Mouse (Mus musculus) forebrain, embryonic 11.5 days (tissue): ENCODE measurements around the gene Ntng1. TPM values are rescaled to one million over a fixed set of nuclear protein-coding genes. Genes with fewer than 3 reads are reported as not detected.

ENCODE experiments used
- ATAC-seq: fragments of 200-750 bp; cut with Nextera tagmentation; replicated peaks from 2 replicates; pipeline ENCODE4 v1.8.0; 2017; ENCODE audit warnings: moderate TSS enrichment; ENCODE audit not compliant: low FRiP score
- DNase-seq: peaks from one replicate; pipeline ENCODE4 v3.0.0-alpha.2; 2017; ENCODE audit warnings: low spot score
- H3K27ac ChIP-seq: fragments of 300-500 bp; sonication (generic); 2 replicates; pipeline ENCODE4 v1.5.1; 2014; ENCODE audit warnings: low read depth, low read length
- H3K27me3 ChIP-seq: fragments of 300-500 bp; sonication (generic); 2 replicates; pipeline ENCODE4 v1.6.1; 2014; ENCODE audit warnings: mild to moderate bottlenecking, low read length, mixed read lengths; ENCODE audit not compliant: control insufficient read depth, insufficient read depth
- H3K36me3 ChIP-seq: fragments of 300-500 bp; sonication (generic); 2 replicates; pipeline ENCODE4 v1.6.1; 2014; ENCODE audit warnings: mild to moderate bottlenecking, low read length, moderate library complexity, mixed read lengths; ENCODE audit not compliant: control insufficient read depth, insufficient read depth
- H3K4me1 ChIP-seq: fragments of 300-500 bp; sonication (generic); replicated peaks from 2 replicates; pipeline ENCODE4 v1.6.1; 2014; ENCODE audit warnings: low read length, mixed read lengths; ENCODE audit not compliant: control insufficient read depth, insufficient read depth
- H3K4me2 ChIP-seq: fragments of 300-500 bp; sonication (generic); 2 replicates; pipeline ENCODE4 v1.6.1; 2014; ENCODE audit warnings: low read depth, mild to moderate bottlenecking, low read length, moderate library complexity, mixed read lengths; ENCODE audit not compliant: severe bottlenecking
- H3K4me3 ChIP-seq: fragments of 300-500 bp; sonication (generic); 2 replicates; pipeline ENCODE4 v1.5.1; 2014; ENCODE audit warnings: low read depth, low read length
- H3K9ac ChIP-seq: fragments of 300-500 bp; sonication (generic); 2 replicates; pipeline ENCODE4 v1.6.1; 2014; ENCODE audit warnings: low read length
- H3K9me3 ChIP-seq: fragments of 300-500 bp; sonication (generic); 2 replicates; pipeline ENCODE4 v1.6.1; 2016; ENCODE audit warnings: low read length, mixed read lengths; ENCODE audit not compliant: control insufficient read depth
- WGBS: fragments of 180-500 bp; shearing (Covaris S2); extraction: QIAGEN DNeasy Blood & Tissue Kit; methylation state at CpG from one replicate; pipeline ENCODE4 v1.1.7; 2014; 5-methylcytosine and 5-hydroxymethylcytosine counted together
- polyA plus RNA-seq: library from polyadenylated mRNA; unstranded; fragments of >200 nt; fragmentation: Nextera tagmentation; extraction: Ambion mirVana; gene quantifications from 2 replicates; pipeline ENCODE4 v1.2.1, GENCODE M21; 2014

The Ntng1 gene
- polyA plus RNA-seq, 1 experiment from 2014 or later, result 2.0 TPM

DNA sequence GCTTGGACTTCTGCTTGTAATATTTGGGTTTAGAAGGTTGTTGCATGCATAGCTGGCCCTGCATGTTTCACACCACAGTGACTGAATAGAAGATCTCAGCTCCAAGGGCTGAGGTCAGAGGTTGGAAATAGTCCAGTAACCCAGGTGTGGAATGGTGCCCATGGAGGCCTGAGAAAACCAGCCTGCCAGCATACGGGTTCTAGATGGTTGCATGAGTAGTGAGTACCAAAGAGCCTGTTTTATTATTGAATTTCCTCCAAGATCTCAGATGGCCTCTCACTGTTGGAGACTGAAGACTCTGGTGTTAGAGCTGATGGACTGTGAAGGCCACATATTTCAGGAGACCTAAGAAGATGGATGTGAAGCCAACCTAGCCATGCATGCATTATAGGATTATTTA lies 285.5 kb downstream of the Ntng1 start:
- 100% methylated on average over 1 of the region's 1 CpGs for whole genome bisulfite sequencing
- Histone ChIP-seq H3K9me3 (no peaks in the 10 kb centered on the region), H3K27ac (no peak overlapping the region), H3K27me3 (no peaks in the 10 kb centered on the region), H3K4me3 (no peak overlapping the region), H3K4me1 (no peaks in the 10 kb centered on the region), H3K4me2 (no peak overlapping the region), H3K36me3 (no peaks in the 10 kb centered on the region), H3K9ac (no peak overlapping the region)
- no peak for DNase-seq
- no peak for ATAC-seq

DNA sequence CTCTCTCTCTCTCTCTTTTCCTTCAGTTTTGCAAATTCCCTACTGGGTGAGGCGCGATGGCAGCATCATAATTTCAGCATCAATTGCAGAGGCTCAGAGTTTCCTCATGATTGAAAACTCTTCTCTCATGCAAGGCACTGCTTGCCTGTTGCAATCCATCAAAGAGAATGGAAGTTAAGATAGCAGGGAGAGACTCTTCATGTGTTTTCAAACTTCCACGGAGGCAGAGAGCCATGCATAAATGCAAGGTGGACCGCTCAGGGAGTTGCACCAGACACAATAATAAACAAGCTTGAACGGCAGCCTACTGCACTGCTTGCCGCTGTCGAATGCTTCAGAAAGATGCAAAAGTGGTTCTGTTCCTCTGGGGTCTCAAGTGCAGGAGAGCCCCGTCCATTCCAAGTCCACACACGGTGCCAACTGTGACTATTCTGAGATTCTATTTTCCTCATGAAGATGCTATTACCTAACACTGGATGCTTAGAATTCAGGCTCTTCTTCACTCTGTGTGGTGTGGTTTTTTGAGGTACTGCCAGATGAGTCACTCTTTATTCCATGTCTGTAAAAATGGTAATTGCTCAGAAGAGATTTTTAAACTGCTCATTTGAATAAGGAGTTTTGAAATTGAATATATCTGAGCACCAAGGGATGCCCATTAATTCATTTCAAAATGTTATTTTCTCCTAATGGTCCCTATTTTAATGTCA lies 289.2 kb downstream of the Ntng1 start:
- ATAC-seq (no peak), DNase-seq (no peak)
- Histone ChIP-seq H3K4me2 (no peak overlapping the region), H3K27me3 (no peaks in the 10 kb centered on the region), H3K4me1 (no peaks in the 10 kb centered on the region), H3K27ac (no peak overlapping the region), H3K9ac (no peak overlapping the region), H3K9me3 (no peaks in the 10 kb centered on the region), H3K4me3 (no peak overlapping the region), H3K36me3 (no peaks in the 10 kb centered on the region)
- WGBS, result 91% methylated on average over 9 of the region's 9 CpGs

DNA sequence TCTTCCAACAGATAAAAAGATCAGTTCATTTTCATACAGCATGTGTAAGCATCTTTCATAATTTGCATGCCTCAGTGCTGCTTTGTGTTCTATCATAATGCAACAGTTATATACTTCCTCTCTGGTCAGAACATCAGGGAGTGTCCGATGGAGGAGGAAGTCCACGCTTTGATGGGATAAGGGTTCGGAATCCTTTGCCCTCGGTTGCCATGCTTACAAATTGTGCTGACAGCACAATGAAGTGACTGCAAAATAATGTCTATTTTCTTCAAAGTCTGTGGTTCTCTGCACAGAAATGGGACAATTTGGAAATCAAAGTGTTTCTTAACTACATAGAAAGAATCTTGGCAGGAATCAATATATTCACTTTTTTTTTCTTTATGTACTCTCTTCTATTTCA lies 297.2 kb downstream of the Ntng1 start:
- Histone ChIP-seq H3K27ac (no peak overlapping the region), H3K4me1 (no peaks in the 10 kb centered on the region), H3K4me3 (no peak overlapping the region), H3K36me3 (no peaks in the 10 kb centered on the region), H3K9ac (no peak overlapping the region), H3K4me2 (no peak overlapping the region), H3K27me3 (no peaks in the 10 kb centered on the region), H3K9me3 (no peaks in the 10 kb centered on the region)
- WGBS, result 83% methylated on average over 4 of the region's 4 CpGs
- ATAC-seq (no peak), DNase-seq (no peak)

DNA sequence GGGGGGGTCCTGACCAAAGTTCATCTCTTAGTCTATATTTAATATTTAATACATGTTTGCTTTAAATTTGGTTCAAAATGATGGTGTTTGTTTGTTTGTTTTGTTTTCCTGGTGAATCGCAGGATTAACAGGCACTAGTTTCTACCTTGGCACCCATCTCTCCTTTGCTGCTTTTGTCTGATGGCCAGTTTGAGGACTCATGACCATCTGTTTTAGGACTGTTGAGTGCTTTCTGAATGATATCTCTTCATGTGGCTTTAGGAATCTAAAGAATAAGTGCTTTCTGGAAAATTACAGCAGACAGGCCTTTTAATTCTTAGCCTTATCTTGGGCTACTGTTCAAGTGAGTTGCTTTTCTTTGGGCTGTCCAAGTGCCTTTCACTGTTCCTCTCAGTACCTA lies 318.0 kb downstream of the Ntng1 start:
- H3K4me1 ChIP-seq, result no peaks in the 10 kb centered on the region
- H3K27me3 ChIP-seq, result no peaks in the 10 kb centered on the region
- no peak overlapping the region for H3K27ac ChIP-seq
- H3K4me2 ChIP-seq, result no peak overlapping the region
- H3K36me3 ChIP-seq, result no peaks in the 10 kb centered on the region
- DNase-seq (no peak), ATAC-seq (no peak)
- no peak overlapping the region for H3K9ac ChIP-seq
- 100% methylated on average over 1 of the region's 1 CpGs for WGBS
- no peaks in the 10 kb centered on the region for H3K9me3 ChIP-seq
- no peak overlapping the region for H3K4me3 ChIP-seq

DNA sequence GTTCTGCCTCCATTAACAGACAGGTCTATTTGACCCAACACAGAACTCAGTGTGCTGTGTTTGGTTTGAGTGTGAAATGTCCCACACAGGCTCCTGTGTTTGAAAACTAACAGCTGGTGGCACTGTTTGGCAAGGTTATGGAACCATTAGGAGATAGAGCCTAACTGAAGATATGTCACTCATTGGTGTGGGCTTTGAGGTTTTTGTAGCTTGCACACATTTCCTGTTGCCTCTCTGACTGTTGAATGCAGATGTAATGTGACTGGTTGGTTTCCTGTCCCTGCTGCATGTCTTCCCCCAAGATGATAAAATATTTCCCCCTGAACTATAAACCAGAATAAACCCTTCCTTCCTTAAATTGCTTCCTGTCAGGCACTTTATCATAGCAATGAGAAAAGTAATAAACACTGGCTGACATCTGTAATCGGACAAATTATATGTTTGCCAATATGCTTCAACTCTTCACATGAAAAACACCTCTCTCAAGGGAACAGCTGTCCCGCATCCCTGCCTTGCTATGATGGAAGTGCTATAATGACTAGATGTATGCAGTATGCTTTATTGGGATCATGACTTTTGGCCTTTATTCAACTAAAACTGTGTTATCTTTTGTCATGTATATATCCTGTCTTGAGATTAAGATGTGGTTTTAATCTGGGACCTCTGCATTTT lies 320.9 kb downstream of the Ntng1 start:
- H3K27me3 ChIP-seq, result no peaks in the 10 kb centered on the region
- WGBS, result 93% methylated on average over 2 of the region's 2 CpGs
- no peaks in the 10 kb centered on the region for H3K36me3 ChIP-seq
- H3K4me2 ChIP-seq, result no peak overlapping the region
- no peak overlapping the region for H3K9ac ChIP-seq
- H3K4me3 ChIP-seq, result no peak overlapping the region
- no peaks in the 10 kb centered on the region for H3K9me3 ChIP-seq
- no peaks in the 10 kb centered on the region for H3K4me1 ChIP-seq
- H3K27ac ChIP-seq, result no peak overlapping the region
- no peak for ATAC-seq
- DNase-seq, result no peak

GRCm38 (mm10) chr3:109818821-109819685 lies 324.8 kb downstream of the Ntng1 start:
- ATAC-seq (no peak), DNase-seq (no peak)
- Histone ChIP-seq H3K27me3 (no peaks in the 10 kb centered on the region), H3K4me1 (no peaks in the 10 kb centered on the region), H3K4me3 (no peak overlapping the region), H3K9ac (no peak overlapping the region), H3K4me2 (no peak overlapping the region), H3K9me3 (no peaks in the 10 kb centered on the region), H3K27ac (no peak overlapping the region), H3K36me3 (no peaks in the 10 kb centered on the region)
- 85% methylated on average over 2 of the region's 2 CpGs for WGBS

- H3K9me3 ChIP-seq, result no peaks in the 10 kb centered on the region
- ATAC-seq (no peak), DNase-seq (no peak)
- no peaks in the 10 kb centered on the region for H3K36me3 ChIP-seq
- no peaks in the 10 kb centered on the region for H3K4me1 ChIP-seq
- H3K27ac ChIP-seq, result no peak overlapping the region
- no peaks in the 10 kb centered on the region for H3K27me3 ChIP-seq
- H3K4me2 ChIP-seq, result no peak overlapping the region
- WGBS, result 87% methylated on average over 1 of the region's 1 CpGs
- H3K4me3 ChIP-seq, result no peak overlapping the region
- H3K9ac ChIP-seq, result no peak overlapping the region
Measured at GRCm38 (mm10) chr3:109809065-109809464, 334.7 kb downstream of the Ntng1 start.

GRCm38 (mm10) chr3:109807211-109807934 lies 336.4 kb downstream of the Ntng1 start:
- WGBS, result 76% methylated on average over 6 of the region's 6 CpGs
- Histone ChIP-seq H3K27me3 (no peaks in the 10 kb centered on the region), H3K4me2 (no peak overlapping the region), H3K27ac (no peak overlapping the region), H3K36me3 (no peaks in the 10 kb centered on the region), H3K4me3 (no peak overlapping the region), H3K9ac (no peak overlapping the region), H3K4me1 (no peaks in the 10 kb centered on the region), H3K9me3 (no peaks in the 10 kb centered on the region)
- ATAC-seq (no peak), DNase-seq (no peak)
